In the genomic region with DNA sequence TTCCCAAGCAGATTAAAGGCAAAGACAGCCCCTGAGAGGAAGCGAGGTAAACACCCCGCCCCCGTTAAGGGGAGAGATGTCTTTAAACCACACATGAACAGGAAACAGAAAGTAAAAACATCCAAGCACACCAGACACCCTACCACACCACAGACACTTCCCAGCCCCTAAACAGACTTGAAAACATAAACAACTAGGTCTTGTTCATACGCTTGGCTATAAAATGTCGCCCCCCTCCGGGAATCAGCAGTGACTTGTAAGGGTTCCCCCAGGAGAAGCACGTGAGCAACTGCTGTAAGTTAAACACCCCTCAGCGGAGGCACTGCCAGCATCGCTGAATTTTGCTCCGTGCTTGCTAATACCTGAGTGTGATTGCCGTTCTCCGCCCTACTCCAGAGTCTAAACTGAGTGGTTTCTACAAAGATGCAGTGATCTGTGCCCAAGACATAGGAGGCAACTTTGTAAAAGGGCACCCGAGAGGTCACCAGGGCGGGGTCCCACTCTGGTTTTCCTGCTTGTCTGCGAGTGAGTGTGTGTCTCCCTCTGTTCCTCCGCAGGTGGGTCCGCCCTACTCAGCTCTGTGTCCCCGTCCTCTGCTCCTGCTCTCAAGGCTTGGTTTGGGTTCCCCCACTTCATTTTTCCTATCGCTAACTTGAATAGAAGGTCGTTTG, we compare ENCODE assay signal across 8 mouse cellular contexts. TPM values are rescaled to one million over a fixed set of nuclear protein-coding genes. Genes with fewer than 3 reads are reported as not detected.
DNase-seq lines count a peak whose midpoint lies in the region; ATAC-seq and TF ChIP-seq lines count a peak whose summit lies in the region.

No protein-coding gene starts in this region.

- H3K9me3 ChIP-seq in erythroblast, embryonic 14.5 days (ENCODE audit: control insufficient read depth, low read length): no peaks in the 10 kb centered on the region
- H3K9me3 ChIP-seq in heart, embryonic 15.5 days (replicated peaks): no peaks in the 10 kb centered on the region
- no peaks in the 10 kb centered on the region for H3K9me3 ChIP-seq in kidney, postnatal 0 days (replicated peaks; ENCODE audit: low read length)
- no peaks in the 10 kb centered on the region for H3K9me3 ChIP-seq in lung, postnatal 0 days (ENCODE audit: low read length)

- WGBS in heart, embryonic 15.5 days: under 1% methylated on average over 20 of the region's 20 CpGs
- under 1% methylated on average over 20 of the region's 20 CpGs for WGBS in kidney, postnatal 0 days
- WGBS in lung, postnatal 0 days: 0% methylated on average over 20 of the region's 20 CpGs
- WGBS in olfactory bulb, adult 2 months: 2% methylated on average over 20 of the region's 20 CpGs

- no peaks in the 10 kb centered on the region for H3K36me3 ChIP-seq in erythroblast, embryonic 14.5 days (ENCODE audit: control insufficient read depth)
- H3K36me3 ChIP-seq in heart, embryonic 15.5 days: no peaks in the 10 kb centered on the region
- H3K36me3 ChIP-seq in kidney, postnatal 0 days (ENCODE audit: insufficient read depth, low read length): no peaks in the 10 kb centered on the region
- H3K36me3 ChIP-seq in lung, postnatal 0 days (ENCODE audit: insufficient read depth, low read length): no peaks in the 10 kb centered on the region

- peak overlapping the region; percentile 69 for H3K4me3 ChIP-seq in erythroblast, embryonic 14.5 days (replicated peaks)
- peak overlapping the region; percentile 71 for H3K4me3 ChIP-seq in heart, embryonic 15.5 days
- peak overlapping the region; percentile 59 for H3K4me3 ChIP-seq in kidney, postnatal 0 days (replicated peaks; ENCODE audit: low read depth, low read length)
- H3K4me3 ChIP-seq in lung, postnatal 0 days (ENCODE audit: low read depth, low read length): peak overlapping the region; percentile 56
- H3K4me3 ChIP-seq in olfactory bulb, adult 2 months (ENCODE audit: insufficient read depth, low read depth, low read length): peak overlapping the region; percentile 49

- H3K27ac ChIP-seq in heart, embryonic 15.5 days: peak overlapping the region; percentile 64
- peak overlapping the region; percentile 73 for H3K27ac ChIP-seq in kidney, postnatal 0 days
- peak overlapping the region; percentile 84 for H3K27ac ChIP-seq in lung, postnatal 0 days (ENCODE audit: low read length)
- no peak overlapping the region for H3K27ac ChIP-seq in olfactory bulb, adult 2 months (ENCODE audit: insufficient read depth, low read depth, low read length)

- ATAC-seq in heart, embryonic 15.5 days (replicated peaks; ENCODE audit: insufficient number of reproducible peaks, insufficient read depth, low FRiP score, low read depth): 0 out of 2 replicates have a peak, but pooled peaks have one; percentile 60
- ATAC-seq in kidney, postnatal 0 days (replicated peaks; ENCODE audit: low FRiP score, low read depth): peak; percentile 53
- ATAC-seq in lung, postnatal 0 days: peak; percentile 77

- TF ChIP-seq CTCF in kidney, postnatal 0 days (IDR thresholded peaks at IDR 0.05; ENCODE audit: low read depth): peak; percentile 40; the same call in 1 of the 2 replicates
- peak; percentile 52 for TF ChIP-seq CTCF in lung, postnatal 0 days (IDR thresholded peaks at IDR 0.05)
- TF ChIP-seq CTCF in olfactory bulb, adult 2 months (IDR thresholded peaks at IDR 0.05; ENCODE audit: insufficient read depth, low read depth, low read length): no peak

- peak overlapping the region; percentile 97 for H3K4me2 ChIP-seq in heart, embryonic 15.5 days
- peak overlapping the region; percentile 96 for H3K4me2 ChIP-seq in kidney, postnatal 0 days (ENCODE audit: low read length)
- H3K4me2 ChIP-seq in lung, postnatal 0 days (replicated peaks; ENCODE audit: low read depth, low read length): peak overlapping the region; percentile 91

- H3K27me3 ChIP-seq in erythroblast, embryonic 14.5 days (ENCODE audit: control insufficient read depth): no peaks in the 10 kb centered on the region
- H3K27me3 ChIP-seq in heart, embryonic 15.5 days: no peaks in the 10 kb centered on the region
- no peaks in the 10 kb centered on the region for H3K27me3 ChIP-seq in kidney, postnatal 0 days (ENCODE audit: insufficient read depth, low read length)
- no peaks in the 10 kb centered on the region for H3K27me3 ChIP-seq in lung, postnatal 0 days (replicated peaks; ENCODE audit: insufficient read depth, low read length)

- no peak for TF ChIP-seq POLR2A in olfactory bulb, adult 2 months (IDR thresholded peaks at IDR 0.05; ENCODE audit: insufficient read depth, low read depth, low read length)

- DNase-seq in CD8-positive naive resting alpha-beta T cell, adult 2 months (ENCODE audit: low read depth in 2 of 2, low spot score in 2 of 2): peak; percentile 83 to 89
- DNase-seq in adrenal gland, adult 2 months: peak; percentile 66
- DNase-seq in kidney, postnatal 0 days (ENCODE audit: low spot score): peak; percentile 79
- peak; percentile 79 for DNase-seq in lung, postnatal 0 days (ENCODE audit: low spot score)
- peak; percentile 76 to 80 for DNase-seq in thymus, postnatal 10 days (ENCODE audit: low spot score in 2 of 2)

- H3K4me1 ChIP-seq in erythroblast, embryonic 14.5 days (ENCODE audit: control insufficient read depth): peaks cover 21% of the 10 kb centered on the region
- H3K4me1 ChIP-seq in heart, embryonic 15.5 days (replicated peaks): peaks cover 9% of the 10 kb centered on the region
- peaks cover 3% of the 10 kb centered on the region; the same call in 1 of the 2 replicates for H3K4me1 ChIP-seq in kidney, postnatal 0 days (replicated peaks; ENCODE audit: insufficient read depth, low read length)
- peaks cover 4% of the 10 kb centered on the region; the same call in 1 of the 2 replicates for H3K4me1 ChIP-seq in lung, postnatal 0 days (ENCODE audit: insufficient read depth, low read depth, low read length)
- peaks cover 12% of the 10 kb centered on the region; the same call in 1 of the 2 replicates for H3K4me1 ChIP-seq in olfactory bulb, adult 2 months (ENCODE audit: control insufficient read depth, insufficient read depth, low read length)

- peak overlapping the region; percentile 63 for H3K9ac ChIP-seq in heart, embryonic 15.5 days
- peak overlapping the region; percentile 61 for H3K9ac ChIP-seq in kidney, postnatal 0 days (ENCODE audit: low read depth, low read length)
- H3K9ac ChIP-seq in lung, postnatal 0 days (replicated peaks; ENCODE audit: low read depth): peak overlapping the region; percentile 58

- TF ChIP-seq EP300 in lung, postnatal 0 days (IDR thresholded peaks at IDR 0.05): no peak; the same call in 1 of the 2 replicates

RNA-seq across cellular contexts. Expression of a gene that starts 8.2 kb away (rescaled TPM):
- total RNA-seq in adrenal gland, adult 2 months (2021): 10 to 100 TPM; 49.9 to 89.2 TPM
- polyA plus RNA-seq in adrenal gland, adult 2 months (2012; rRNA removed): 25.4 and 29.5 TPM in 2 replicates
- 0.57 and 1.6 TPM in 2 replicates for polyA plus RNA-seq in erythroblast, embryonic 14.5 days (2012)
- polyA plus RNA-seq in heart, embryonic 15.5 days (2015; fragmentation: Nextera tagmentation; extraction: Ambion mirVana): 10.3 and 14.3 TPM in 2 replicates
- 15.3 and 17.7 TPM in 2 replicates for polyA plus RNA-seq in kidney, postnatal 0 days (2015; fragmentation: Nextera tagmentation; extraction: Ambion mirVana)
- polyA plus RNA-seq in lung, postnatal 0 days (2015; fragmentation: Nextera tagmentation; extraction: Ambion mirVana): 14.0 and 16.9 TPM in 2 replicates
- not detected in 2 replicates for polyA plus RNA-seq in olfactory bulb, adult 2 months (2012; ENCODE audit: insufficient read depth, insufficient read length, low replicate concordance, missing spikeins)
